Mouse (Mus musculus): ENCODE data around the gene Gm867. TPM values are rescaled to one million over a fixed set of nuclear protein-coding genes. Genes with fewer than 3 reads are reported as not detected.

Gene Gm867
- total and polyA plus RNA-seq, 2 experiments from 2014 or later, result 0.31 TPM; not detected in 1

DNA sequence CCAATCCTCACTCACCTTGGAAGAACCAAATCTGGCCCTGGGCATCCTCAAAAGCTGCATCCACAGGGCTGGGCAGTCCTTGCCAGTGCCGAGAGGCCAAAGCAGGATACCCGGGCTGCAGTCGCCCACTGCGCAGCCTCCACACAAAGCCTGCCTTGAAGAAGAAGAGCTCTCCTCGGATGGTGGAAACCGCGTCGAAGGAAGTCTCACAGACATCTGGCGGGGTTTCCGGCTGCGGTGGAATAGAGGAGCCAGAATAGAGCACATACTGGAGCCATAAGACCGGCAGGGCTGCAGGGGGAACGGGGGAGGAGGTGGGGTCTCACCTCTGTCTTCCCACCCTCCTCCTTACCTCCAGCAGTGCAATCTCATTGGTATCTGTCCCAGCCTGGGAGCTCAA, 14.1 kb downstream of the Gm867 start:
- DNase-seq (ENCODE audit: low spot score) (no peak), ATAC-seq (ENCODE audit: insufficient read depth, low read depth) (no peak)
- 68% methylated on average over 13 of the region's 13 CpGs for WGBS
- no peak for TF ChIP-seq CTCF (IDR thresholded peaks at IDR 0.05; ENCODE audit: low read depth)
- TF ChIP-seq EP300 (IDR thresholded peaks at IDR 0.05; ENCODE audit: low read depth), result no peak
- Histone ChIP-seq H3K4me3 (ENCODE audit: low read depth, low read length) (no peak overlapping the region), H3K4me1 (ENCODE audit: control insufficient read depth, insufficient read depth) (peaks cover 19% of the 10 kb centered on the region), H3K27me3 (ENCODE audit: control insufficient read depth, insufficient read depth, low read length) (no peaks in the 10 kb centered on the region; the same call in 1 of the 2 replicates), H3K27ac (ENCODE audit: low read depth) (no peak overlapping the region), H3K9ac (replicated peaks; ENCODE audit: low read depth, low read length) (no peak overlapping the region), H3K36me3 (replicated peaks; ENCODE audit: control insufficient read depth, insufficient read depth, low read length) (peaks cover 28% of the 10 kb centered on the region), H3K9me3 (replicated peaks; ENCODE audit: control insufficient read depth, low read length) (no peaks in the 10 kb centered on the region), H3K4me2 (ENCODE audit: low read depth, low read length) (no peak overlapping the region)

DNA sequence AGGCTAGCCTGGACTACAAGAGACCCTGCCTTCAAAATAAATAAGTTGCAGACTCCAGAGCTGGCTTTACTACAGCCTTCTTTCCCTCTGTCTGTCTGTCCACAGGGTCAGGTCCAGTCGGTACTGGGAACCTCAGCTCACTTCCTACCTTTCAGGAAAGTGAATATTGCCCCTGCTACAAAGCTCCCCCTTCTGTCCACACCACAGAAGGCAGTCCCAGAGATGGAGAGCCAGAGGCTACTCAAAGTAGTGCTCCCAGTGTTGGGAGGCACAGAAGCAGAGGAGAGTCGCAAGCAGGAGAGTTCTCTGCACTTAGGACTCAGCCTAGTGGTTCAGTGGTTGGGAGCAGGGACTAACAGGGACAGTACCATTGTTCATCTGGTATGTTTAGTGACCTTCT, 16.1 kb downstream of the Gm867 start:
- WGBS, result 64% methylated on average over 2 of the region's 2 CpGs
- no peak for ATAC-seq (ENCODE audit: insufficient read depth, low read depth)

DNA sequence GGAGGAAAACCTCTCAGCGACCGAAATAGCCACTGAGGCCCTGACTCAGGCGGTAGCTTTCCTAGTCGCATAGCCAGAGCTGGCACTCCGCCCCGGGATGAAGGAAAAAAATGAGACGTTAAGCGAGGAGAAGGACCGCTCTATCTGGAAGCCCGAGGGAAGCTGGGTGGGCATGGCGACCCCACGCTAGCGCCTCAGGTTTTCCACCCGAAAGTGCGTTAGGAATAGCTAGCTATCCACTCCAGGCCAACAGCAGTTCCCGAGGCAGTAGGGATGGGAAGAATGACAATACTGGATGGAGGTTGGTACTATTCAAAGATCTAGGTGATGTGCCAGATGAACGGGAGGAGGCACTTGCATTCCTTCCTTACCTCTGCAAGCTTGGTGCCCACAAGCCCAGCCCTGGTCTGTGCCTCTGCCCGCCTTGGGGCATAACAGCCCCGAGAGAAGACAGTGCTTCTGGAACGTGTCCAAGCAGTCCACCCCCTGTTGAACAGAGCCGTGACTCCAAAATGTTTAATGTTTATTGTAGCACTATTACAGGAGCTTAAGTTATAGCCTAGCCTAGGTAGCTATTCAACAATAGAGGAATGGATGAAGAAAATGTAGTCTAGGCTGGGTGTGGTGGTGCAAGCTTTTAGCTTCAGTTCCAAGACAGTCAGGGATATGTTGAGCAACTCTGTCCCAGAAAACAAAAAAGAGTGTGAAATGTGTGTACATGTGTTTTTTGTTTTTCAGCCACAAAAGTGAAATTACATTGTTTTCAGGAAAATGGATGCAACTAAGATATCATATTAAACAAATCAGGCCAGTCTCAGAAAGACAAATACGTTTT, 18.5 kb downstream of the Gm867 start:
- Histone ChIP-seq H3K27ac (ENCODE audit: low read depth) (peak overlapping the region; percentile 94), H3K9me3 (replicated peaks; ENCODE audit: control insufficient read depth, low read length) (no peaks in the 10 kb centered on the region), H3K4me1 (ENCODE audit: control insufficient read depth, insufficient read depth) (peaks cover 14% of the 10 kb centered on the region), H3K4me3 (ENCODE audit: low read depth, low read length) (peak overlapping the region; percentile 99), H3K27me3 (ENCODE audit: control insufficient read depth, insufficient read depth, low read length) (no peaks in the 10 kb centered on the region), H3K9ac (replicated peaks; ENCODE audit: low read depth, low read length) (peak overlapping the region; percentile 88), H3K4me2 (ENCODE audit: low read depth, low read length) (peak overlapping the region; percentile 98), H3K36me3 (replicated peaks; ENCODE audit: control insufficient read depth, insufficient read depth, low read length) (peaks cover 20% of the 10 kb centered on the region)
- TF ChIP-seq CTCF (IDR thresholded peaks at IDR 0.05; ENCODE audit: low read depth) (no peak), EP300 (IDR thresholded peaks at IDR 0.05; ENCODE audit: low read depth) (no peak)
- DNase-seq (ENCODE audit: low spot score) (no peak), ATAC-seq (ENCODE audit: insufficient read depth, low read depth) (peak; percentile 27)
- 5% methylated on average over 22 of the region's 22 CpGs for WGBS

More for the DNA sequence above, 16.1 kb downstream of the Gm867 start:
- TF ChIP-seq EP300 (IDR thresholded peaks at IDR 0.05; ENCODE audit: low read depth) (no peak), CTCF (IDR thresholded peaks at IDR 0.05; ENCODE audit: low read depth) (no peak)
- H3K9me3 ChIP-seq (replicated peaks; ENCODE audit: control insufficient read depth, low read length), result no peaks in the 10 kb centered on the region
- H3K9ac ChIP-seq (replicated peaks; ENCODE audit: low read depth, low read length), result no peak overlapping the region
- H3K27ac ChIP-seq (ENCODE audit: low read depth), result no peak overlapping the region
- peaks cover 28% of the 10 kb centered on the region for H3K36me3 ChIP-seq (replicated peaks; ENCODE audit: control insufficient read depth, insufficient read depth, low read length)
- H3K4me1 ChIP-seq (ENCODE audit: control insufficient read depth, insufficient read depth), result peaks cover 14% of the 10 kb centered on the region
- H3K27me3 ChIP-seq (ENCODE audit: control insufficient read depth, insufficient read depth, low read length), result no peaks in the 10 kb centered on the region
- H3K4me2 ChIP-seq (ENCODE audit: low read depth, low read length), result no peak overlapping the region
- no peak overlapping the region for H3K4me3 ChIP-seq (ENCODE audit: low read depth, low read length)
- DNase-seq (ENCODE audit: low spot score), result no peak

DNA sequence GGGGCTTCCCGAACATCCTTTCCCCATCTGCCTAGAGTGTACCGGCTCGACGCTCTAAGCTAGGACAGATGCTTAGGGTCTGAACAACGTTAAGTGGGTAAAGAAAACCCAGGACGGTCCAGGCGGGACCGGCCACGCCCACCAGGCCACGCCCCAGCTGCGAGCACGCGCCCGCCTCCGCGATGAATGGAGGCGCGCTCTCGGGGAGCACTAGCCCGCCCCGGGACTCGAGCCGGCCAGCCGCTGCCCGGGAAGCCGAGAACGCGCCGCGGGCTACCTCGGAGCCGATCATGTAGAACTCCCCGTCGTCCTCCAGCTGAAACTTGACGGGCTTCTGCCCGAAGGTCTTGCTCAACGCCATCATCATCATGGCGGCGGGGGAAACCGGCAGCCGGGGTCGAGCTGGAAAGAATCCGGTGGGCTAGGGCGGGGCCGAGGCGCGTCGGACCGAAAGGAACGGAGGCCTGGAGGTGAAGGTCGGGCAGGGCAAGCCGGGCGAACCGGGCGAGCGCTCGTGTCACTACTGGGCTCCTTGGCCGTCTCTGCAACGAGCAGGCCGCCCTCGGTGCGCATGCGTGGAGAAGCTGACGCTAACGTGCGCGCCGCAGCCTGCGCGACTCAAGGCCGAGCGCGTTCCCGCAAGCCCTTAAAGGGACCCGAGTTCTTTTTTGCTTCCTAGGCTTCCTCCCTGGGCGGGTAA, 19.3 kb downstream of the Gm867 start, which contains the start of gene Smarcb1:
Smarcb1 (minus strand) TSS at position 592 of the 700 bp plus-strand sequence.
- DNase-seq (ENCODE audit: low spot score) (peak; percentile 98), ATAC-seq (ENCODE audit: insufficient read depth, low read depth) (peak; percentile 96)
- peak within 1 kb of the TSS; percentile 99 for H3K4me3 ChIP-seq (ENCODE audit: low read depth, low read length)
- H3K27ac ChIP-seq (ENCODE audit: low read depth), result peak within 1 kb of the TSS; percentile 94
- peak within 1 kb of the TSS; percentile 88 for H3K9ac ChIP-seq (replicated peaks; ENCODE audit: low read depth, low read length)
- H3K4me2 ChIP-seq (ENCODE audit: low read depth, low read length), result peak within 1 kb of the TSS; percentile 98
- no peaks in the 10 kb centered on the region for H3K9me3 ChIP-seq (replicated peaks; ENCODE audit: control insufficient read depth, low read length)
- WGBS, result under 1% methylated on average over 76 of the region's 76 CpGs
- H3K27me3 ChIP-seq (ENCODE audit: control insufficient read depth, insufficient read depth, low read length), result no peaks in the 10 kb centered on the region
- peaks cover 14% of the 10 kb centered on the region for H3K4me1 ChIP-seq (ENCODE audit: control insufficient read depth, insufficient read depth)
- H3K36me3 ChIP-seq (replicated peaks; ENCODE audit: control insufficient read depth, insufficient read depth, low read length), result peaks cover 23% of the 10 kb centered on the region
- TF ChIP-seq CTCF (IDR thresholded peaks at IDR 0.05; ENCODE audit: low read depth) (no peak), EP300 (IDR thresholded peaks at IDR 0.05; ENCODE audit: low read depth) (no peak)

DNA sequence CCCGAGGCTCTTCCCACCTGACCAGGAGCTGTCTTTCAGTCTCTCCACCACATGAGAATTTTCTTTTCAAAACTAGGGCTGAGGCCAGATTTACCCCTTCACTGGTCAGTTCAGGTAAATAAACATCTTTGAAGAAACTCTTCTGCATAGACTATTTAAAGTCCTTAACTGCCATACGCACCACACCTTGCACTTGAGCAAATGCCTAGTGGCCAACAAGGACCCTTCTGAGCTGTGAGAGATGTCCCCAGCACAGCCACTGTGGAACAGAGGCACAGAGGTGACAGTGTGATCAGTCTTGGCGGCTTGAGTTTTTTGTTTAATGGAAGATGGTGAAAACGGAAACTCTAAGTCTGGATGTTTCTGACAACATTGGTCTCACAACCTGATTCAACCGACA, 21.4 kb downstream of the Gm867 start:
- no peak overlapping the region for H3K27ac ChIP-seq (ENCODE audit: low read depth)
- ATAC-seq (ENCODE audit: insufficient read depth, low read depth), result no peak
- H3K4me1 ChIP-seq (ENCODE audit: control insufficient read depth, insufficient read depth), result peaks cover 14% of the 10 kb centered on the region
- DNase-seq (ENCODE audit: low spot score), result no peak
- no peak overlapping the region for H3K9ac ChIP-seq (replicated peaks; ENCODE audit: low read depth, low read length)
- H3K36me3 ChIP-seq (replicated peaks; ENCODE audit: control insufficient read depth, insufficient read depth, low read length), result peaks cover 26% of the 10 kb centered on the region; the same call in 1 of the 2 replicates
- no peak overlapping the region for H3K4me2 ChIP-seq (ENCODE audit: low read depth, low read length)
- 86% methylated on average over 5 of the region's 5 CpGs for WGBS
- TF ChIP-seq CTCF (IDR thresholded peaks at IDR 0.05; ENCODE audit: low read depth) (no peak), EP300 (IDR thresholded peaks at IDR 0.05; ENCODE audit: low read depth) (no peak)
- H3K27me3 ChIP-seq (ENCODE audit: control insufficient read depth, insufficient read depth, low read length), result no peaks in the 10 kb centered on the region
- no peak overlapping the region for H3K4me3 ChIP-seq (ENCODE audit: low read depth, low read length)
- H3K9me3 ChIP-seq (replicated peaks; ENCODE audit: control insufficient read depth, low read length), result no peaks in the 10 kb centered on the region
